Mouse (Mus musculus): ENCODE data around the gene Rab1a. TPM values are rescaled to one million over a fixed set of nuclear protein-coding genes. Genes with fewer than 3 reads are reported as not detected.
A peak's percentile ranks its signal among the peaks of the same experiment; 100 is the strongest.
"Not testable (repeated sequence)": the region's sequence is repeated elsewhere in the genome, so short reads cannot be mapped to it uniquely, and the experiment has no call there.

Gene Rab1a
- total RNA-seq (2014; fragmentation: Nextera tagmentation) (105 and 110 TPM in 2 replicates), total RNA-seq (2017) (85.7 and 113 TPM in 2 replicates), polyA plus RNA-seq (2012) (32.8 and 34.0 TPM in 2 replicates)

DNA sequence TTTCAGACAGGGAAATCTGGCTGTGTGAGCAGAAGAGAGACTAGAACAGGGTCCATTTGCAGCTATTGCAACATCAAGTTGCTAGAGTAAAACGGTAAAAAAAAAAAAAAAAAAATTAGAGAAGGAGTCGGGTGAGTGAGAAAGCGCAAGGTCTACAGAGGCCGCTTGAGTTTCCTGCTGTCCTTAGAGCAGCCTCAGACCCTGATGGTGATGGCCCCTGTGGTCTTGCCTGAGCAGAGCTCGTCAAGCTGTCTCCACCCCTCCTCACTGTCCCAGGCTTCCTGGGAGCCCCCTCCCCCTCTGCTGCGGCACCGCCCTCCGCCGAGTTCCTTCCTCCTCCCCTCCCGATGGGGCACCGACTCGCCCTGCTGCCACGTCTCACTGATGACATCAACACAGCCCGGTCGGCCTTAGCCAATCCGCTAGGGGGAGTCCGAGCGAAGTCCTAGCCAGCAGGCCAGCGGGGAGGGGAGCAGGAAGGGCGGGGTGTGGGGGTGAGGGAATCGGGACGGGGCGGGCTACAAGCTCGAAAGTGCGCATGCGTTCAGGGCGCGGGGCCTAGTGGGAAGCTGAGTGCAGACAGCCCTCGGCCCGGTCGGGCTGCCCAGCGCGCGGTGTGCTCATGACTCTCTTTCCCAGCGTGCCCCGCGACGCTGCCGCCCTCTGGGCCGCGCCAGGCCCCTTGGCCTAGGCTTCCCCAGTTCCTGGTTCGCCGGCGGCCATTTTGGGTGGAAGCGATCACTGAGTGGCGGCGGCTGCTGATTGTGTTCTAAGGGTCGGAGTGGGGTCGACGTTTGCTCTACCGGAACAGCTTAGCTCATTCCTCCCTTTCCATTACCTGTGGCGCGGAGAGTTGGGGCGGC lies at the start of gene Rab1a:
TSS of gene Rab1a (plus strand) at position 720 of the 863 bp plus-strand sequence.
- H3K4me3 ChIP-seq (ENCODE audit: low read depth, low read length) = peak within 1 kb of the TSS; percentile 97
- ATAC-seq (ENCODE audit: extremely low read depth, insufficient number of reproducible peaks, low FRiP score, poor library complexity, severe bottlenecking) (peak; percentile 93), DNase-seq (ENCODE audit: low spot score) (peak; percentile 97)
- TF ChIP-seq CTCF (IDR thresholded peaks at IDR 0.05; ENCODE audit: low read depth, low read length) (no peak), GATA2 (IDR thresholded peaks at IDR 0.05; ENCODE audit: borderline replicate concordance, low read depth, low read length) (no peak), GATA1 (IDR thresholded peaks at IDR 0.05; ENCODE audit: borderline replicate concordance, low read length) (no peak), POLR2AphosphoS5 (IDR thresholded peaks at IDR 0.05; ENCODE audit: insufficient replicate concordance, low read depth, low read length) (no peak), TAL1 (conservative IDR thresholded peaks at IDR 0.05; ENCODE audit: low read depth, low read length) (no peak)
- H3K4me1 ChIP-seq (ENCODE audit: insufficient read depth, low read depth, low read length) = peaks cover 31% of the 10 kb centered on the region
- no peaks in the 10 kb centered on the region for H3K9me3 ChIP-seq (replicated peaks)
- H3K36me3 ChIP-seq (replicated peaks) = peaks cover 15% of the 10 kb centered on the region
- H3K27me3 ChIP-seq (ENCODE audit: insufficient read depth, low read length) = 0 out of 2 replicates have a peak, but pooled peaks cover 2% of the 10 kb centered on the region

DNA sequence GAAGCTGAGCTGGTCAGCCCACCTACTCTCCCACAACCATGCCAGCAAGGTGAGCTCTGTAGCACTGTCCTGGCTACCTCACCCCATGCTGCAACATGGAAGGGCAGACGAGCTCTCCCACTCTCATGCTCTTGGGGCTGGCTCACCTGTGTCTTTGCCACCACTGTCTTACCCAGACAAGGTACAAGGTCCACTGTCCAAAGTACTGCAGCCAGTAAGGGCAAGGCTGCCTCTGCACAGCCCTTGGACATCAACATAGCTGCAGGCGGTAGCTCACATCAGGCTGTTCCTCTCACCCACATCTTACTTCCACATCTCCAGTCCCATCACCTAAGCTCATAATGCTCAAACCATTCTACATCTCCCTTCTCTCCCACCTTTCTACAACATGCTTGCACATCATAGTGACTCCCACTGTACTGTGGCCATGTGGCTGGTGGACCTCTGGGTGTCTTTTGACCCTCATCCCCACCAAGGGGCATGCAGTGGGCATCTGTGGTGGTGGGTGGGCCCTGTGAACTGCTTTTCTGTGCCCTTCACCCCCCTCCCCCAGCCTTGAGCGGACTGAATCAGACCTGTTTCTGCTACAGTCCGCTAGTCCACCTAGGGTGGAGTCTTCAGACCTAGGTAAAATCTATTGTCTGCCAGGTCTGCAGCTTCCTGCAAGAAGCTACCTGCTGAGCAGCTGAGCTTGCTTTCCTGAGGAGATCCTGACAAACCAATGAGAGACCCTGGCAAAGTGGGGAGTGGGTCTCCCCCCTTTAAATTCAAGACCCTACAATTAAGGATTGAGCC lies 48.9 kb upstream of the Rab1a start:
- no peak for DNase-seq (ENCODE audit: low spot score)
- Histone ChIP-seq H3K27me3 (ENCODE audit: insufficient read depth, low read length) (peaks cover 22% of the 10 kb centered on the region), H3K36me3 (replicated peaks) (no peaks in the 10 kb centered on the region), H3K4me3 (ENCODE audit: low read depth, low read length) (no peak overlapping the region), H3K9me3 (replicated peaks) (no peaks in the 10 kb centered on the region), H3K4me1 (ENCODE audit: insufficient read depth, low read depth, low read length) (no peaks in the 10 kb centered on the region; the same call in 1 of the 2 replicates)
- no peak for ATAC-seq (ENCODE audit: extremely low read depth, insufficient number of reproducible peaks, low FRiP score, poor library complexity, severe bottlenecking)
- TF ChIP-seq CTCF (IDR thresholded peaks at IDR 0.05; ENCODE audit: low read depth, low read length) = no peak
- no peak for TF ChIP-seq GATA1 (IDR thresholded peaks at IDR 0.05; ENCODE audit: borderline replicate concordance, low read length)
- no peak for TF ChIP-seq TAL1 (conservative IDR thresholded peaks at IDR 0.05; ENCODE audit: low read depth, low read length)
- TF ChIP-seq GATA2 (IDR thresholded peaks at IDR 0.05; ENCODE audit: borderline replicate concordance, low read depth, low read length) = no peak
- TF ChIP-seq POLR2AphosphoS5 (IDR thresholded peaks at IDR 0.05; ENCODE audit: insufficient replicate concordance, low read depth, low read length) = no peak

DNA sequence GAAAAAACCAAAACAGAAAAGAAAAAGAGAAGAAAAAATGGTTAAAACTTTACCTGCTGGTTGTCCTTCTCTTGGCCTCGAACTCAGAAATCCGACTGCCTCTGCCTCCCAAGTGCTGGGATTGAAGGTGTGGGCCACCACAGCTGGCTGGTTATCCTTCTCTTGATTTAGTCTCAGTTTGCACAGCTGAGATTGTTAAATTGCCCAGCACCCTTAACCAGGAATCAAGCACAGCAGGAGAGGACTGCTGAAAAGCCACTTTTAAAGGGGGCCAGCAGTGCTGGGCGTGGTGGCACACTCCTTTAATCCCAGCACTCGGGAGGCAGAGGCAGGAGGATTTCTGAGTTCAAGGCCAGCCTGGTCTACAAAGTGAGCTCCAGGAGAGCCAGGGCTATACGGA lies 47.7 kb upstream of the Rab1a start:
- H3K27me3 ChIP-seq (ENCODE audit: insufficient read depth, low read length) = peaks cover 26% of the 10 kb centered on the region
- DNase-seq (ENCODE audit: low spot score); H3K9me3 ChIP-seq (replicated peaks); ATAC-seq (ENCODE audit: extremely low read depth, insufficient number of reproducible peaks, low FRiP score, poor library complexity, severe bottlenecking); H3K36me3 ChIP-seq (replicated peaks); H3K4me3 ChIP-seq (ENCODE audit: low read depth, low read length); H3K4me1 ChIP-seq (ENCODE audit: insufficient read depth, low read depth, low read length): not testable (repeated sequence)

DNA sequence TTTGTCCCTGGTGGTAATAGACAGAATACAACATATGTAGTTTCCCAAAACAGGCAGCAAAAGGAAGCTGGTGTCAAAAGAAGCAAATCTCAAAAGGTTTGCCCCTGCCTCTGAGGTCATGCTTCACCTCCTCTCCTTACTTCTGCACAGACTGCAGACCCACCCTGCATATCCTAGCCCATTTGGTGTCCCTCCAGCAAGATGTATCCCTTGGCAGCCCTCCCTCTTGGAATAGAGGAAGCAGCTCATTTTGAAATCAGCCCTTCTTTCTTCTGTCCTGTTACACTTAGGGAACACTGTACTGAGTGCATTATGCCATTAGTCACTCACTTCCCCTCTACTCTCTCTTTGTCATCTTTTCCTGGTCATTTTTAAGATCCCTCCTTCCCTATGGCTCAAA lies 42.4 kb upstream of the Rab1a start:
- H3K4me3 ChIP-seq (ENCODE audit: low read depth, low read length) = no peak overlapping the region
- no peak for ATAC-seq (ENCODE audit: extremely low read depth, insufficient number of reproducible peaks, low FRiP score, poor library complexity, severe bottlenecking)
- TF ChIP-seq CTCF (IDR thresholded peaks at IDR 0.05; ENCODE audit: low read depth, low read length) = no peak
- no peak for TF ChIP-seq GATA2 (IDR thresholded peaks at IDR 0.05; ENCODE audit: borderline replicate concordance, low read depth, low read length)

DNA sequence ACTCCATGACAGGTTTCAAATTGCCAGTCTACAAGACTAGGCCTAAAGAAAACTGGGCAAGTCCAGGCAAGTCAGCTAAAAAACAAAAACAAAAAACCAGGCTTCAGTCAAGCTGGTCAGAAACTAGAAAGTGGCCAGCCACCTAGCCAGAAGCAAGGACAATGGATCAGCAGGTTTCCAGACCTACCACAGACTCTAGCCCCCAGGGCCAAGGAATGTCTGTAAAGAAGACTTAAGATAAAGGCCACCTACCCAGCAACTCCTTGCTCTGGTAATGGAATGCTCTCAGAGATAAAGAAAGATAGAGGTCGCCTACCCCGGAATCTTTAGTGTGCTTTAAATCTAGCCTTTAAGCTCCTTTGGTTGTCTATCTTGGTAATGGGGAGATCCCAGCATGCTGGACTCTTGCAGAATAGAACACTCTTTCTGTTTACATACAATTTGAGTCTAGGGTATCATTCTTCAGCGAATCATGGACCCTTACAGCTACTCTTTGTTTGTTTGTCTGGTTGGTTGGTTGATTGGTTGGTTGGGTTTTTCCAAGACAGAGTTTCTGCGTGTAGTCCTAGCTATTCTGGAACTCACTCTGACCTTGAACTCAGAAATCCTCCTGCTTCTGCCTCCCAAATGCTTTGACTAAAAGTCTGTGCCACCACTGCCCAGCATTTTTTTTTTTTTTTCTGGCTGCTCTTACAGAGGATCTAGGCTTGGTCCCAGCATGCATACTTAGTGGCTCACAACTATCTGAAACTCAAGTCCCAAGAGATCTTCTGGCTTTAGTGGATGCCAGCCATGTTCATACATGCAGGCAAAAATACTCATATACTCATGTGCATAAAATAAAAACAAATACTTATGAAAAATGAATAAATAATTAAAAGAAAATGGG lies 36.0 kb upstream of the Rab1a start:
- no peaks in the 10 kb centered on the region for H3K36me3 ChIP-seq (replicated peaks)
- no peaks in the 10 kb centered on the region for H3K4me1 ChIP-seq (ENCODE audit: insufficient read depth, low read depth, low read length)
- DNase-seq (ENCODE audit: low spot score) = no peak
- no peaks in the 10 kb centered on the region for H3K9me3 ChIP-seq (replicated peaks)
- H3K27me3 ChIP-seq (ENCODE audit: insufficient read depth, low read length) = no peaks in the 10 kb centered on the region
- no peak overlapping the region for H3K4me3 ChIP-seq (ENCODE audit: low read depth, low read length)
- ATAC-seq (ENCODE audit: extremely low read depth, insufficient number of reproducible peaks, low FRiP score, poor library complexity, severe bottlenecking) = no peak
- TF ChIP-seq CTCF (IDR thresholded peaks at IDR 0.05; ENCODE audit: low read depth, low read length) = no peak

More for the DNA sequence above, 42.4 kb upstream of the Rab1a start:
- H3K27me3 ChIP-seq (ENCODE audit: insufficient read depth, low read length) = peaks cover 16% of the 10 kb centered on the region; the same call in 1 of the 2 replicates
- no peaks in the 10 kb centered on the region for H3K9me3 ChIP-seq (replicated peaks)
- H3K36me3 ChIP-seq (replicated peaks) = no peaks in the 10 kb centered on the region
- H3K4me1 ChIP-seq (ENCODE audit: insufficient read depth, low read depth, low read length) = no peaks in the 10 kb centered on the region
- DNase-seq (ENCODE audit: low spot score) = no peak

DNA sequence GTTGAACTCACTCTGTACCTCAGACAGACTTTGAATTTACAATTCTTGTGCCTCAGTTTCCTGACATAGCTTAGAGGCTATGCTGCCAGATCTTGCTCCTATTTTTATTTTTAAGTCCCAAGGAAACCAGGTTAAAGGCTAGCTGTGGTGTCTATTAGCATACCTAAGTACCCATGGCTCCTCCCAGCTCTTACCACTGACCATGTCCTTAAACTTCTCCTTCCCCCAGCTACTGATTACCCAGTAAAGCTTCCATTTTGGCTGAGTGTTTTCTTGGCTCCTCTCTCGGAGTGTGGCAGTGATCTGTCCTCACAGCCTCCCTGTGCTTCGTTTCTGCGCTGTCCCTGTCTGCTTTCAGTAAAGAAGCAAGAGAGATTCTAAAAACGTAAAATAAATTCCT lies 35.2 kb upstream of the Rab1a start:
- DNase-seq (ENCODE audit: low spot score) (no peak), ATAC-seq (ENCODE audit: extremely low read depth, insufficient number of reproducible peaks, low FRiP score, poor library complexity, severe bottlenecking) (no peak)
- Histone ChIP-seq H3K9me3 (replicated peaks) (no peaks in the 10 kb centered on the region), H3K4me3 (ENCODE audit: low read depth, low read length) (no peak overlapping the region), H3K27me3 (ENCODE audit: insufficient read depth, low read length) (no peaks in the 10 kb centered on the region), H3K4me1 (ENCODE audit: insufficient read depth, low read depth, low read length) (no peaks in the 10 kb centered on the region), H3K36me3 (replicated peaks) (no peaks in the 10 kb centered on the region)
- TF ChIP-seq TAL1 (conservative IDR thresholded peaks at IDR 0.05; ENCODE audit: low read depth, low read length) (no peak), GATA2 (IDR thresholded peaks at IDR 0.05; ENCODE audit: borderline replicate concordance, low read depth, low read length) (no peak), GATA1 (IDR thresholded peaks at IDR 0.05; ENCODE audit: borderline replicate concordance, low read length) (no peak), CTCF (IDR thresholded peaks at IDR 0.05; ENCODE audit: low read depth, low read length) (no peak), POLR2AphosphoS5 (IDR thresholded peaks at IDR 0.05; ENCODE audit: insufficient replicate concordance, low read depth, low read length) (no peak)

DNA sequence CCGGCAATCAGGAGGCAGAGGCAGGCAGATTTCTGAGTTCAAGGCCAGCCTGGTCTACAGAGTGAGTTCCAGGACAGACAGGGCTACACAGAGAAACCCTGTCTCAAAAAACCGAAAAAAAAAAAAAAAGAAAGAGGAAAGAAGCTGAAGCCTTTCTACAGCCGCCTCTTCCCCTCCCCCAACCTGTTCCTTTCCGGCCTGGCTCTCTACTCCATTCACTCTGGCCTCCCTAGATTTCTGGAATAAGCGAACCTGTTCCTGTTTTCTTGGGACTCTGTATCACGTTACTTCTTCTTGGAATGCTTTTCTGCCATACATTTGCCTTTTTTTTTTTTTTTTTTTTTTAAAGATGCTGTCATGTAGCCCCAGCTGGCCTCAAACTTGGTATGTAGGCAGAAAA lies 34.8 kb upstream of the Rab1a start:
- not testable (repeated sequence) for H3K27me3 ChIP-seq (ENCODE audit: insufficient read depth, low read length); H3K4me3 ChIP-seq (ENCODE audit: low read depth, low read length); H3K36me3 ChIP-seq (replicated peaks); H3K9me3 ChIP-seq (replicated peaks); ATAC-seq (ENCODE audit: extremely low read depth, insufficient number of reproducible peaks, low FRiP score, poor library complexity, severe bottlenecking); H3K4me1 ChIP-seq (ENCODE audit: insufficient read depth, low read depth, low read length); DNase-seq (ENCODE audit: low spot score)
